Mouse (Mus musculus) ES-Bruce4 (cell line): ENCODE measurements around the gene Cdh13.

Experiments used
- CTCF ChIP-seq: IDR thresholded peaks from one replicate; pipeline ENCODE4 v1.8.1; 2011; ENCODE audit warnings: low read depth, low read length
- EP300 ChIP-seq: IDR thresholded peaks from 2 replicates; pipeline ENCODE4 v1.6.1; 2011; ENCODE audit warnings: low read depth, low read length; ENCODE audit not compliant: insufficient read depth
- POLR2A ChIP-seq: IDR thresholded peaks from one replicate; pipeline ENCODE4 v1.8.1; 2011; ENCODE audit warnings: low read length; ENCODE audit not compliant: insufficient read depth

DNA sequence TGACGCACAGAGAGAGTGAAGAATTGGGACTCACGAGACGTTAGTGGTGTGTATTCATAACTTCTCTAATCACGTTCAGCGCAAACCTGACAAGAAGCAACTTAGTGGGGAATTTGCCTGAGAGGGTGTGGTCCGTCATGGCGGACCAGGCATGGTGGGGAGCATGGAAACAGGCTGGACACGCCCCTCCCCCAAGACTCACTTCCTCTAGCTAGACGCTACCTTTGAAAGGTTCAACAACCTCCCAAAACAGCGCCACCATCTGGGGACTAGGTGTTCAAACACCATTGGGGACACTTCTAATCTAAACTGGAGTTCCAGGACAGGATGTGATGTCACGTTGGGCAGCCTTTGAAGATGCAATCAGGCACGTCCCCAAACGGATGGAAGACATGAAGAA, 1011.9 kb downstream of the Cdh13 start:
- peak; percentile 11 for TF ChIP-seq CTCF
- TF ChIP-seq EP300: no peak
- no peak for TF ChIP-seq POLR2A
